Mouse (Mus musculus): ENCODE data around the gene Cmtm6. TPM values are rescaled to one million over a fixed set of nuclear protein-coding genes. Genes with fewer than 3 reads are reported as not detected.

Gene Cmtm6
- polyA plus RNA-seq, 1 experiment, result 15.2 TPM

GRCm38 (mm10) chr9:114731871-114732682 lies 1.2 kb downstream of the Cmtm6 start:
- TF ChIP-seq POLR2A (IDR thresholded peaks at IDR 0.05; ENCODE audit: borderline replicate concordance, insufficient read depth, low read length), result no peak
- TF ChIP-seq CTCF (IDR thresholded peaks at IDR 0.05; ENCODE audit: borderline replicate concordance, insufficient read depth, low read depth, low read length), result no peak
- H3K4me1 ChIP-seq (ENCODE audit: control insufficient read depth, insufficient read depth, low read length), result peaks cover 6% of the 10 kb centered on the region
- WGBS, result 57% methylated on average over 12 of the region's 12 CpGs
- DNase-seq, result no peak
- H3K4me3 ChIP-seq (replicated peaks; ENCODE audit: insufficient read depth, low read depth, low read length), result peak overlapping the region; percentile 67
- no peak overlapping the region for H3K27ac ChIP-seq (ENCODE audit: insufficient read depth, low read length)
- H3K27me3 ChIP-seq (ENCODE audit: control insufficient read depth, insufficient read depth, low read length), result no peaks in the 10 kb centered on the region

- no peak for TF ChIP-seq CTCF (IDR thresholded peaks at IDR 0.05; ENCODE audit: borderline replicate concordance, insufficient read depth, low read depth, low read length)
- no peak for TF ChIP-seq POLR2A (IDR thresholded peaks at IDR 0.05; ENCODE audit: borderline replicate concordance, insufficient read depth, low read length)
- Histone ChIP-seq H3K4me3 (replicated peaks; ENCODE audit: insufficient read depth, low read depth, low read length) (no peak overlapping the region), H3K27ac (ENCODE audit: insufficient read depth, low read length) (no peak overlapping the region), H3K27me3 (ENCODE audit: control insufficient read depth, insufficient read depth, low read length) (no peaks in the 10 kb centered on the region), H3K4me1 (ENCODE audit: control insufficient read depth, insufficient read depth, low read length) (peaks cover 6% of the 10 kb centered on the region)
- DNase-seq, result no peak
- 93% methylated on average over 2 of the region's 2 CpGs for WGBS
Measured at GRCm38 (mm10) chr9:114733238-114733637, 2.3 kb downstream of the Cmtm6 start.

DNA sequence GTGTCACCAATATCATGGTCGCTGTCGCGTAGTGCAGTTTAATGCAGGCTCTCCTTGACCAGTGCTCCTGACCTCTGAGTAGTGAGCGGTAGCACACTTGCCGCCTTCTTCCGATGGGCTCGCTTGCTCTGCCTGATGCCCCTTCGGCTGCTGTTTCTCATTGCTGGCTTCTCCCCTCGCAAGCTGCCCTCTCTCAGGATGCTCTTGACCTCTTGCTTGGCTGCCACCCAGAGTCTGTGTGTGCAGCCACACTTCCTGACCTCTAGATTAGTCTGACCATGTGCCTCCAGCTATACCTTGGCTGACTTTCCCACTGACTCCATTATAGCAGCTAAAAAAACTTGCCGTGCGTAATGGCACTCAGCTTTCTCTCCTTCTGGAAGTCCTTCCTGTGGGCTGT lies 5.5 kb downstream of the Cmtm6 start:
- 66% methylated on average over 11 of the region's 11 CpGs for WGBS
- no peak overlapping the region for H3K4me3 ChIP-seq (replicated peaks; ENCODE audit: insufficient read depth, low read depth, low read length)

GRCm38 (mm10) chr9:114740336-114740735 lies 9.4 kb downstream of the Cmtm6 start:
- 89% methylated on average over 9 of the region's 9 CpGs for WGBS
- no peak for DNase-seq
- Histone ChIP-seq H3K4me3 (replicated peaks; ENCODE audit: insufficient read depth, low read depth, low read length) (no peak overlapping the region), H3K27ac (ENCODE audit: insufficient read depth, low read length) (no peak overlapping the region), H3K4me1 (ENCODE audit: control insufficient read depth, insufficient read depth, low read length) (no peaks in the 10 kb centered on the region), H3K27me3 (ENCODE audit: control insufficient read depth, insufficient read depth, low read length) (no peaks in the 10 kb centered on the region)
- no peak for TF ChIP-seq CTCF (IDR thresholded peaks at IDR 0.05; ENCODE audit: borderline replicate concordance, insufficient read depth, low read depth, low read length)
- no peak for TF ChIP-seq POLR2A (IDR thresholded peaks at IDR 0.05; ENCODE audit: borderline replicate concordance, insufficient read depth, low read length)

More for the DNA sequence above, 5.5 kb downstream of the Cmtm6 start:
- TF ChIP-seq POLR2A (IDR thresholded peaks at IDR 0.05; ENCODE audit: borderline replicate concordance, insufficient read depth, low read length) (no peak), CTCF (IDR thresholded peaks at IDR 0.05; ENCODE audit: borderline replicate concordance, insufficient read depth, low read depth, low read length) (no peak)
- H3K27me3 ChIP-seq (ENCODE audit: control insufficient read depth, insufficient read depth, low read length), result no peaks in the 10 kb centered on the region
- peaks cover 6% of the 10 kb centered on the region for H3K4me1 ChIP-seq (ENCODE audit: control insufficient read depth, insufficient read depth, low read length)
- no peak for DNase-seq
- H3K27ac ChIP-seq (ENCODE audit: insufficient read depth, low read length), result no peak overlapping the region

DNA sequence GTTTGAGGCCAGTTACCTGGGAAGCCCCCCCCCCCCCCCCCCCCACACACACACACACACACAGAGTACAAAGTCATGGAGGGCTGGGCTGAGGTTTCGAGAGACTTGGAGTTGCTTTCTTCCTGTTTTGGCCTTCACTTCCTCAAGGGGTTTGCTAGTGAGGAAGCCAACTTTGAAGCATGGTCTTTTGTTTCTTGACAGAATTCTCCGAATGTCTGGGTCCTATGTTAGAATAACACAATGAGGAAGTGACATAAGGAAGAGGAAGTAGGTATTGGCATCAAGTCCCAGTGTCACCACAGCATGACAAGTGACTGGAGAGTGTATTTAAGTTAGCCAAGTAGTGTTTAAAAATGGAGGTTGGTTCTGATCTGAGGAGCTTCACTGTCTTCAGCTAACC lies 11.8 kb downstream of the Cmtm6 start:
- WGBS, result 81% methylated on average over 2 of the region's 2 CpGs
- Histone ChIP-seq H3K4me1 (ENCODE audit: control insufficient read depth, insufficient read depth, low read length) (no peaks in the 10 kb centered on the region), H3K4me3 (replicated peaks; ENCODE audit: insufficient read depth, low read depth, low read length) (no peak overlapping the region), H3K27me3 (ENCODE audit: control insufficient read depth, insufficient read depth, low read length) (no peaks in the 10 kb centered on the region), H3K27ac (ENCODE audit: insufficient read depth, low read length) (no peak overlapping the region)
- TF ChIP-seq CTCF (IDR thresholded peaks at IDR 0.05; ENCODE audit: borderline replicate concordance, insufficient read depth, low read depth, low read length) (no peak), POLR2A (IDR thresholded peaks at IDR 0.05; ENCODE audit: borderline replicate concordance, insufficient read depth, low read length) (no peak)
- DNase-seq, result no peak

DNA sequence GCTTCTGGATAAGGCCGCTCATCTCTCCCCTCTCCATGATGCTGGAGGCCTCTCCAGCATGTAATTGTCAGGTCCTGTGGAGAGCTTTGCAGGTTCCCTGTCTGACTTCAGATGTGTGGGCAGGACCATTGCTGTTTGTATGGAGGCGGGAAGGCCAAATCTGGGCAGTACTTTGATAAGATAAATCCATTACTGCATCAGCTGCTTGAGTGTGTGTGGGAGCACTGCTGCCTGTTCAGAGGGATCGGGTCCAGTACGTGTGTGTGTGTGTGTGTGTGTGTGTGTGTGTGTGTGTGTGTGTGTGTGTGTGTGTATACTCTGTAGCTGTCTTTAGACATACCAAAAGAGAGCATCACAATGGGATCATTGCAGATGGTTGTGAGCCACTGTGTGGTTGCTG lies 14.2 kb downstream of the Cmtm6 start:
- no peaks in the 10 kb centered on the region for H3K27me3 ChIP-seq (ENCODE audit: control insufficient read depth, insufficient read depth, low read length)
- DNase-seq, result no peak
- no peak overlapping the region for H3K27ac ChIP-seq (ENCODE audit: insufficient read depth, low read length)
- TF ChIP-seq CTCF (IDR thresholded peaks at IDR 0.05; ENCODE audit: borderline replicate concordance, insufficient read depth, low read depth, low read length) (no peak), POLR2A (IDR thresholded peaks at IDR 0.05; ENCODE audit: borderline replicate concordance, insufficient read depth, low read length) (no peak)
- no peak overlapping the region for H3K4me3 ChIP-seq (replicated peaks; ENCODE audit: insufficient read depth, low read depth, low read length)
- H3K4me1 ChIP-seq (ENCODE audit: control insufficient read depth, insufficient read depth, low read length), result no peaks in the 10 kb centered on the region
- WGBS, result 91% methylated on average over 4 of the region's 4 CpGs

- no peak for DNase-seq
- Histone ChIP-seq H3K27me3 (ENCODE audit: control insufficient read depth, insufficient read depth, low read length) (no peaks in the 10 kb centered on the region), H3K4me3 (replicated peaks; ENCODE audit: insufficient read depth, low read depth, low read length) (no peak overlapping the region), H3K27ac (ENCODE audit: insufficient read depth, low read length) (no peak overlapping the region), H3K4me1 (ENCODE audit: control insufficient read depth, insufficient read depth, low read length) (no peaks in the 10 kb centered on the region)
- 38% methylated on average over 4 of the region's 4 CpGs for WGBS
- TF ChIP-seq POLR2A (IDR thresholded peaks at IDR 0.05; ENCODE audit: borderline replicate concordance, insufficient read depth, low read length) (no peak), CTCF (IDR thresholded peaks at IDR 0.05; ENCODE audit: borderline replicate concordance, insufficient read depth, low read depth, low read length) (no peak)
Measured at GRCm38 (mm10) chr9:114745654-114746053, 14.7 kb downstream of the Cmtm6 start.

DNA sequence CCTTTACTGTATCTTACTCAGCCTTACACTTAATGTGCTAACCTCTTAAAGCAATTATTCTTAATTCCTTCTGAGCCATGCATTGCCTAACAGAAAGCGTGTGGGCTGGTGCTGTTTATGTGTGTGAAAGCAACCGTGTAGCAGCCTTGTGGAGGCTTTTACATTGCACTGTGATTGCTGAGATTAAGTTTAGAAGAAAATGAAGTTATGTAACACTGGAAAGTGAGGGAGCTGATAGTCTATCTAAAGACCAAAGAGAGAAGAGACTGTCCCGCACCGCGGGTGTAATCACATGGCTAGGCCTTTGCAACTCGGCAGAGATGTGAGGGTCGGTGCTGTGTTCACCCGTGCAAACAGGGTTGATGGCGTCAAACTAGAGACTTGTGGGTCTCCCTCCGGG lies 16.1 kb downstream of the Cmtm6 start:
- no peak overlapping the region for H3K27ac ChIP-seq (ENCODE audit: insufficient read depth, low read length)
- H3K4me1 ChIP-seq (ENCODE audit: control insufficient read depth, insufficient read depth, low read length), result no peaks in the 10 kb centered on the region
- H3K4me3 ChIP-seq (replicated peaks; ENCODE audit: insufficient read depth, low read depth, low read length), result no peak overlapping the region
- WGBS, result 59% methylated on average over 10 of the region's 10 CpGs
- TF ChIP-seq POLR2A (IDR thresholded peaks at IDR 0.05; ENCODE audit: borderline replicate concordance, insufficient read depth, low read length) (no peak), CTCF (IDR thresholded peaks at IDR 0.05; ENCODE audit: borderline replicate concordance, insufficient read depth, low read depth, low read length) (no peak)
- no peaks in the 10 kb centered on the region for H3K27me3 ChIP-seq (ENCODE audit: control insufficient read depth, insufficient read depth, low read length)
- no peak for DNase-seq

Data from cerebellum, adult 2 months (tissue).